8 mouse cellular contexts compared by ENCODE assay signal in genomic region chr10:60191796-60192195, GRCm38 (mm10). TPM values are rescaled to one million over a fixed set of nuclear protein-coding genes. Genes with fewer than 3 reads are reported as not detected.
A peak's percentile ranks its signal among the peaks of the same experiment; 100 is the strongest.
DNase-seq lines count a peak whose midpoint lies in the region; ATAC-seq and TF ChIP-seq lines count a peak whose summit lies in the region.

No protein-coding gene starts in this region.

- no peaks in the 10 kb centered on the region for H3K9me3 ChIP-seq in hindbrain, embryonic 12.5 days (replicated peaks)
- H3K9me3 ChIP-seq in lung, postnatal 0 days (ENCODE audit: low read length): no peaks in the 10 kb centered on the region

- 2% methylated on average over 17 of the region's 17 CpGs for WGBS in hindbrain, embryonic 12.5 days
- WGBS in lung, postnatal 0 days: 1% methylated on average over 17 of the region's 17 CpGs

- peaks cover 7% of the 10 kb centered on the region for H3K27me3 ChIP-seq in hindbrain, embryonic 12.5 days
- 0 out of 2 replicates have a peak, but pooled peaks cover 7% of the 10 kb centered on the region for H3K27me3 ChIP-seq in lung, postnatal 0 days (replicated peaks; ENCODE audit: insufficient read depth, low read length)

- ATAC-seq in hindbrain, embryonic 12.5 days (ENCODE audit: low FRiP score): peak; percentile 21
- ATAC-seq in lung, postnatal 0 days: peak; percentile 62

- peak overlapping the region; percentile 58 for H3K4me2 ChIP-seq in hindbrain, embryonic 12.5 days (replicated peaks)
- H3K4me2 ChIP-seq in lung, postnatal 0 days (replicated peaks; ENCODE audit: low read depth, low read length): peak overlapping the region; percentile 40

- H3K4me3 ChIP-seq in hindbrain, embryonic 12.5 days: peak overlapping the region; percentile 23
- H3K4me3 ChIP-seq in lung, postnatal 0 days (ENCODE audit: low read depth, low read length): no peak overlapping the region

- peak; percentile 88 for TF ChIP-seq CTCF in lung, postnatal 0 days (IDR thresholded peaks at IDR 0.05)

- peak; percentile 89 for DNase-seq in ES-CJ7 (ENCODE audit: low read depth, low spot score)
- peak; percentile 80 to 87 for DNase-seq in cerebellum, adult 18-20 months
- DNase-seq in forelimb bud, embryonic 11.5 days (ENCODE audit: low read depth, low spot score): peak; percentile 82
- DNase-seq in layer of hippocampus, postnatal 10 days (ENCODE audit: low spot score in 2 of 2): peak; percentile 83 to 86
- DNase-seq in lung, postnatal 0 days (ENCODE audit: low spot score): peak; percentile 82
- peak; percentile 58 for DNase-seq in ovary, postnatal 10 days (ENCODE audit: low spot score)
- DNase-seq in thymus, postnatal 10 days (ENCODE audit: low spot score in 2 of 2): peak; percentile 51 to 74

- no peak overlapping the region; the same call in 1 of the 2 replicates for H3K27ac ChIP-seq in hindbrain, embryonic 12.5 days
- no peak overlapping the region for H3K27ac ChIP-seq in lung, postnatal 0 days (ENCODE audit: low read length)

- no peaks in the 10 kb centered on the region for H3K36me3 ChIP-seq in hindbrain, embryonic 12.5 days
- H3K36me3 ChIP-seq in lung, postnatal 0 days (ENCODE audit: insufficient read depth, low read length): no peaks in the 10 kb centered on the region

- peaks cover 40% of the 10 kb centered on the region for H3K4me1 ChIP-seq in hindbrain, embryonic 12.5 days
- H3K4me1 ChIP-seq in lung, postnatal 0 days (ENCODE audit: insufficient read depth, low read depth, low read length): no peaks in the 10 kb centered on the region

- peak overlapping the region; percentile 46; the same call in 1 of the 2 replicates for H3K9ac ChIP-seq in hindbrain, embryonic 12.5 days
- H3K9ac ChIP-seq in lung, postnatal 0 days (replicated peaks; ENCODE audit: low read depth): no peak overlapping the region

- no peak for TF ChIP-seq EP300 in lung, postnatal 0 days (IDR thresholded peaks at IDR 0.05)

RNA-seq across cellular contexts. Expression of gene Chst3, which starts 27.3 kb away (rescaled TPM):
- 3.2 and 3.7 TPM in 2 replicates for polyA plus RNA-seq in hindbrain, embryonic 12.5 days (2016; fragmentation: Nextera tagmentation; extraction: Ambion mirVana)
- total RNA-seq in layer of hippocampus, postnatal 10 days (2021): 1 to 10 TPM; 2.5 to 3.3 TPM
- 1.8 TPM in 2 replicates for polyA plus RNA-seq in lung, postnatal 0 days (2015; fragmentation: Nextera tagmentation; extraction: Ambion mirVana)
